In the genomic region with DNA sequence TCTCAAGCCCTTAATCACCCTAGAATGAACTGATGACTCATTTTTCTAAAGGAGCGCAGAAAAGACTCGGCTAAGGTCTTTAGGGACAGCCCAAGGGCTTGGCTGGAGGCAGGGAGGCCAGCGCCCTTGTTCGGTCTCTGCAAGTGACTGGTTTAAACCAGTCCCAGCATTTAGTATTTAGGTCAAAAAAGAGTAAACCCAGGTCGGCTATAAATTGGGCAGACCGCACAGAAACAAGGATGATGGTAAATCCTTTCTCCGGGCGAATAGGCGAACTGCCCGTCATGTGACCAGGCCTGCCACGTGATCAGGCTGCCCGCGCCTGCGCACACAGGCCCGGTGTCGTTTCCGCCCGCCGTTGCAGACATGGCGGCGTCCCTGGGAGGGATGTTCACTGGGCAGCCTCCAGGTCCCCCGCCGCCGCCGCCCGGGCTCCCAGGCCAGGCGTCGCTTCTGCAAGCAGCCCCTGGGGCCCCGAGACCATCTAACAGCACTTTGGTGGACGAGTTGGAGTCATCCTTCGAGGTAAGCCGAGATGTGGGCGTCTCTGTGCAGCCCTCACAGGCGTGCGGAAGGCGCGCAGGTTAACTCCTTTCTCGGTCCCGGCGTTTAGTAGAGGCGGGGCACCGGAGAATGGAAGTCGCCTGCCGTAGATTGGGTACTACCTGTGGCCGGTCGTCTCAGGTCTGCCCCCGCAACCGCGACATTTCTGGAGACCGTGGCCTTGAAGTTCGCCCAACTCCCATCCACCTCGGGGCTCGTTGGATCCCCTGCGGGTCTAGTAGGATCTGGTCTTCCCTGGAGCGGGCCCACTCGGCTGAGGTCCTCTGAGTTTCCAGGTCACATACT, we compare ENCODE assay signal across 8 mouse cellular contexts. TPM values are rescaled to one million over a fixed set of nuclear protein-coding genes. Genes with fewer than 3 reads are reported as not detected.
DNase-seq lines count a peak whose midpoint lies in the region; ATAC-seq lines count a peak whose summit lies in the region.

TSS of gene Med28 (plus strand) at position 270 of the 849 bp plus-strand sequence.

- DNase-seq in adipocyte (ENCODE audit: low spot score) = peak; percentile 93
- DNase-seq in embryo, embryonic 10 days (ENCODE audit: low spot score) = peak; percentile 97
- peak; percentile 94 for DNase-seq in gastrocnemius, postnatal 14 days
- DNase-seq in left cerebral cortex, postnatal 10 days (ENCODE audit: extremely low spot score in 1 of 2, low spot score in 2 of 2) = peak; percentile 93 to 95
- DNase-seq in right cerebral cortex, postnatal 25 days = peak; percentile 95
- DNase-seq in urinary bladder, postnatal 4 days (ENCODE audit: low spot score in 2 of 2) = peak; percentile 92 to 96

- ATAC-seq in inflammation-experienced regulatory T-cells, adult 6 months = peak; percentile 92
- peak; percentile 94 for ATAC-seq in megakaryocyte-erythroid progenitor cell, adult 5-6 weeks (replicated peaks; ENCODE audit: low FRiP score, low TSS enrichment, poor library complexity, severe bottlenecking)

- intact Hi-C loops in gastrocnemius, postnatal 14 days (cut with DNase I; ENCODE audit: low total_unique reads) = no loop called here
- intact Hi-C loops in left cerebral cortex, postnatal 10 days (cut with DNase I) = no loop called here

RNA-seq across cellular contexts. Expression of gene Med28, which starts in this region (rescaled TPM):
- 10 to 100 TPM; 38.4 to 42.2 TPM for total RNA-seq in gastrocnemius, postnatal 14 days (2021)
- polyA plus RNA-seq in inflammation-experienced regulatory T-cells, adult 6 months (2017; shearing (Covaris generic)) = 100 to 1,000 TPM; 205 to 261 (median 240) TPM
- 10 to 100 TPM; 81.9 to 83.8 TPM for total RNA-seq in left cerebral cortex, postnatal 10 days (2021)
- 72.6 and 96.1 TPM in 2 replicates for total RNA-seq in megakaryocyte-erythroid progenitor cell, adult 5-6 weeks (2014; fragmentation: Nextera tagmentation)
- 24.0 and 37.2 TPM in 2 replicates for total RNA-seq in megakaryocyte-erythroid progenitor cell, adult 5-6 weeks (2017)

Comparison
In these comparisons a context has a peak if more than half of its experiments do, and no peak if none do; other contexts are left out.
1. Peak in every context shown above with its lines: DNase-seq and ATAC-seq.